Mouse (Mus musculus) frontal cortex, postnatal 14 days (tissue): ENCODE measurements around the gene Mlc1.

Experiments used
- DNase-seq, 2 experiments: peaks; one replicate each; pipeline ENCODE4 v3.0.0; 2022; ENCODE audit warnings: low spot score in 2 of 2

Mlc1 gene

GRCm38 (mm10) chr15:88937291-88937650, 41.5 kb downstream of the Mlc1 start:
- DNase-seq = no peak

DNA sequence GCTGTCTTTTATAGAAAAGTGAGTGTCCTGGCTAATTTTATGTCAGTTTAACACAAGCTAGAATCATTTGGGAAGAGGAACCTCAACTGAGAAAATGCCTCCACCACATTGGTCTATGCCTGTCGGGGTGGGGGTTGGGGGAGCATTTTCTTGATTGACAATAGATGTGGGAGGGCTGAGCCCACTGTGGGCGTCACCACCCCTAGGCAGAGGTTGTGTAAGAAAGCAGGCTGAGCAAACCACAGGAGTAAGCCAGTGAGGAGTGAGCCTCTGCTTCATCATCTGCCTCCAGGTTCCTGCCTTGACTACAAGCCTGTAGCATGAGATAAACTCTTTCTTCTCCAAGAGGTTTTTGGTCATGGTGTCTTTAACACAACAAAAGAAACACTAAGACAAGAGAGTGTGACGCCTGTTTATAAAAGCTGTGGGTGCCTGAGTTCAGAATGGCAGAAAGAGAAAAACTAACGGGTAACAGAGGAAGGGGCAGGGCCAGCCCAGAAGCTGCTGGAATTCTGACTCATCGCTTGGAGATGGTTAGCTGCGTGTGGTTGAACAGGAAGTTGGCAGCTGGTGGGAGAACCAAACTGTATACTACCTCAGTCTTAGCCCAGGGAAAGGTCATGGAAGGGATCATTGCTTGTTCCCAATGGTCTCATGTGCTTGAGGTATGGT, 42.1 kb downstream of the Mlc1 start:
- no peak for DNase-seq

DNA sequence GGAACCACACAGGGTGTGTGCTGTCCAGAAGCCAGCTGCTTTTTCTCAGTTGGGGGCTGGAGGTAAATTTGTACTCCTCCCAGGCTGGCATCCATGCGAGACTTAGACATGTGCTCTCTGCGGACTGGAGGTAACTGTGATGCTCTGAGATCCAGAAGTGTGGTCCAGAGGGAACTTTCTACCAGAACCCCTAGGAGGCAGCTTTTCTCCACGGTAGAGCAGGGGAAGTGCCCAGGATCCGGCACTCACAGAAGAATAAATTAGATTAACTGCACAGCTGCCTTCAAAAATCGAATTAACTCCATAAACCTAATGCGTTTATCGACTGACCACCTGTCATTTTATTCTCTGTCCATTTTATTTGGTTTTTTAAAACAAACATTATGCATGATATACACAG, 44.7 kb downstream of the Mlc1 start:
- DNase-seq = peak in 1 of 2 experiments; percentile 28

DNA sequence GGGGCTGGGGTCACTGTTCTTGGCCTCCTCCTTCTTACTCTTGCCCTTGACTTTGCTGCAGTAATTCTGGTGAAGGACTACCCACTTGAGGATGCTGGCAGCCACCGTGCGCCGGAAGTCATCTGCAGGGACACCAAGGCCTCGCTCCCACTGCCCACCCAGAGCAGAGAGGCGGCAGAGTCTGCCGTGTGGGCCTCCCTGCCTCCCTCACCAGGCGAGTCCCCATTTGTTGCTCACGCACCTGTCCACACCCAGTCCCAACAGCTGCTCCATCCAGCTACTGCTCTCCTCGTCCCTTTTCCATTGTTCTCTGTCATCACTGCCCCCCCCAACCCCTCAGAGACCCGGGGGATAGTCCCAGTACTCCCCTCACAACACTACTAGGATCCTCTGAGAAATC, 46.1 kb downstream of the Mlc1 start:
- DNase-seq = no peak

DNA sequence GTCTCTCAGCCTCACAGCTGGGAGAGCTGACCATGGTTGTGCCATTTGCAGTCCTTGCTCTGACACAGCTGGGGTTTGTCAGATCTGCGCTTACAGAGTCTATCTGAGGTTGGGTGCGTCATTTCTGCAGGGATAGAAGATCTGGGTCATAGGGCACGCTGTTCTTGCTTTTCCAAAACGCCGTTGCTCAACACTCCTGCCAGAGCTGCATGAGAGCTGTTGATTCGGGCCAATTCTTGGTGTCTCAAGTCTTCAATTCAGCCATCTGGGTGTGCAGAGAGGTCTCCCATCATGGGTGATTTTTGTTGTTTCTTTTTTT, 56.9 kb downstream of the Mlc1 start:
- no peak for DNase-seq

DNA sequence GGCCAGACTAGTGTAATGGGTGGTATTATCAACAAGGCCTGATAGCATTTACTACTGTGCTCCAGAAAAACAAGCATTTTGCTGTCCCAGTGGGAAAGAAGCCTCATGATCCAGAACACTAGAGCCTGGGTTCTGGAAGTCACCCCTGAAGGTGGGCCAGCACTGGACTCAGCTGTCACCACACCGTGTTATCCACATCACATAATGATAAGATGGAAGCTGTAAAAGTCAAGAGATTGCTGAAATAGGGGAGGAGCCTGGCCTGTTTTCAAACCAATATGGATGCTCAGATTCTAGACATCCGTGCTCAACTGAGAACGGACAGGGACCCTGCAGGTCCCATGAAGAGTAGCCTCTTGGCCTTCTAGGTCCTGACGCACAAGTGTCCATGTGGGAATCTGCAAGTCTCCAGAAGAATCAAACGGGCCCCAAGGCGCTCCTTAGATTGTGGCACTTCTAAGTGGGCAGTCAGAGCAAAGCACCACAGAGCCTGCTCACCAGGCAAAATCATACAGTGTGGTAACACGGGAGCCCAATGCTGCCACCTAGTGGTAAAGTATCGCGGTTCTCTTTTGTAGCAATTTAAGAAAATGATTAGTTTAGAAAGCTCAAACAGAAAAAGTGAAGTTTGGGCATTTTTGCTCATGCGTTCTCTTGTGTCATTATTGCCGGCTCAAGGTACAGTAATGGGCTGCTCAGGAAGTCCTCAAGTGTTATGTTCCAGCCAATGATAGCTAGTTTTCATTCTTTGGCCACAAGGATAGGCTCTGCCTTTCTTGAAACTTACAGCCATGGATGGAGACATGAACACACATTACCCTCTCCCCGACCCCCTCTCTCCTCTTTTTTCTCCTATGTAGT, 57.4 kb downstream of the Mlc1 start:
- DNase-seq = peak; percentile 50 to 78

GRCm38 (mm10) chr15:88920065-88920464, 58.7 kb downstream of the Mlc1 start:
- no peak for DNase-seq

GRCm38 (mm10) chr15:88919328-88919727, 59.5 kb downstream of the Mlc1 start:
- no peak for DNase-seq

GRCm38 (mm10) chr15:88917126-88917525, 61.7 kb downstream of the Mlc1 start:
- no peak for DNase-seq

DNA sequence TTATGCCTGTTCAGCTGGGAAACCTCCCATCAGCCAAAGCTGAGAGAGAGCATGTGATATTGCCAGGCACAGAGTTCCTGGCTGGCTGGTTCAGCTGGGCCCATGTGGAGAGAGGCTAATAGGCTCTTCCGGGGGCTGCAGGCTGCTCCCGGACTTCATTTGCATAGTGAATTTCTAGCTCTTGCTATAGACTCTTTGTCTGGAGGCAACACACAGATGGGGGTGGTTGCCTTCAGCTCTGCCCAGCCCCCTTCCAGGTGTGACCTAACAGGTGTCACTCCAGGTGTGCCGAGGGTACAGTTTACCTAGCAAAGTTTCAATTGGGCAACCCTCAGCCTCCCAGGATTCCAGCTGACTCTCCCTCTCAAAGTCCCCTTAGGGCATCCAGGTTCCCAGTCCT, 62.4 kb downstream of the Mlc1 start:
- DNase-seq = no peak

GRCm38 (mm10) chr15:88915046-88915445, 63.8 kb downstream of the Mlc1 start:
- DNase-seq = no peak

- DNase-seq = no peak
These were observed 72.5 kb downstream of the Mlc1 start for GRCm38 (mm10) chr15:88906347-88906746.
